Mouse (Mus musculus) stomach, embryonic 15.5 days (tissue): ENCODE results near the gene Igf2bp1. TPM values are rescaled to one million over a fixed set of nuclear protein-coding genes. Genes with fewer than 3 reads are reported as not detected.

Source experiments
- ATAC-seq: fragments of 200-750 bp; cut with Nextera tagmentation; 2 replicates; pipeline ENCODE4 v1.8.0; 2017; ENCODE audit warnings: low read depth, moderate number of reproducible peaks, moderate TSS enrichment; ENCODE audit not compliant: insufficient read depth, low FRiP score
- H3K27ac ChIP-seq: fragments of 300-500 bp; sonication (generic); 2 replicates; pipeline ENCODE4 v1.5.1; 2015; ENCODE audit warnings: mild to moderate bottlenecking, inconsistent platforms
- H3K27me3 ChIP-seq: fragments of 300-500 bp; sonication (generic); replicated peaks from 2 replicates; pipeline ENCODE4 v1.6.1; 2015; ENCODE audit warnings: inconsistent platforms
- H3K36me3 ChIP-seq: fragments of 300-500 bp; sonication (generic); 2 replicates; pipeline ENCODE4 v1.6.1; 2015; ENCODE audit warnings: inconsistent platforms
- H3K4me1 ChIP-seq: fragments of 300-500 bp; sonication (generic); 2 replicates; pipeline ENCODE4 v1.6.1; 2015; ENCODE audit warnings: inconsistent platforms
- H3K4me2 ChIP-seq: fragments of 300-500 bp; sonication (generic); 2 replicates; pipeline ENCODE4 v1.6.1; 2015; ENCODE audit warnings: mild to moderate bottlenecking, inconsistent platforms
- H3K4me3 ChIP-seq: fragments of 300-500 bp; sonication (generic); replicated peaks from 2 replicates; pipeline ENCODE4 v1.5.1; 2015; ENCODE audit warnings: inconsistent platforms
- H3K9ac ChIP-seq: fragments of 300-500 bp; sonication (generic); 2 replicates; pipeline ENCODE4 v1.6.1; 2015; ENCODE audit warnings: inconsistent platforms
- H3K9me3 ChIP-seq: fragments of 300-500 bp; sonication (generic); 2 replicates; pipeline ENCODE4 v1.6.1; 2016; ENCODE audit warnings: inconsistent platforms
- WGBS: fragments of 180-500 bp; shearing (Covaris S2); methylation state at CpG from one replicate; pipeline ENCODE4 v1.1.7; 2015; 5-methylcytosine and 5-hydroxymethylcytosine counted together
- polyA plus RNA-seq: library from polyadenylated mRNA; unstranded; fragments of >200 nt; fragmentation: Nextera tagmentation; extraction: Ambion mirVana; gene quantifications from 2 replicates; pipeline ENCODE4 v1.2.1, GENCODE M21; 2015

The Igf2bp1 gene
- polyA plus RNA-seq, 1 experiment from 2014 or later = 27.8 TPM

GRCm38 (mm10) chr11:95982475-95982874 is 23.3 kb downstream of the Igf2bp1 start:
- Histone ChIP-seq H3K4me3 (no peak overlapping the region), H3K27me3 (no peaks in the 10 kb centered on the region), H3K9me3 (no peaks in the 10 kb centered on the region), H3K27ac (0 out of 2 replicates have a peak overlapping the region, but pooled peaks have one; percentile 45), H3K4me2 (no peak overlapping the region), H3K9ac (no peak overlapping the region), H3K4me1 (peaks cover 22% of the 10 kb centered on the region), H3K36me3 (no peaks in the 10 kb centered on the region)
- WGBS = 38% methylated on average over 1 of the region's 1 CpGs
- ATAC-seq = peak; percentile 63; the same call in 1 of the 2 replicates

- no peak for ATAC-seq
- 67% methylated on average over 12 of the region's 12 CpGs for WGBS
- Histone ChIP-seq H3K4me3 (no peak overlapping the region), H3K27ac (no peak overlapping the region), H3K36me3 (peaks cover 1% of the 10 kb centered on the region; the same call in 1 of the 2 replicates), H3K9me3 (no peaks in the 10 kb centered on the region), H3K4me2 (0 out of 2 replicates have a peak overlapping the region, but pooled peaks have one; percentile 0), H3K9ac (no peak overlapping the region), H3K27me3 (no peaks in the 10 kb centered on the region), H3K4me1 (peaks cover 22% of the 10 kb centered on the region)
Measured at GRCm38 (mm10) chr11:95981804-95982203, 23.9 kb downstream of the Igf2bp1 start.

GRCm38 (mm10) chr11:95980762-95981418 is 24.9 kb downstream of the Igf2bp1 start:
- Histone ChIP-seq H3K9ac (no peak overlapping the region), H3K27ac (no peak overlapping the region), H3K4me3 (no peak overlapping the region), H3K36me3 (peaks cover 9% of the 10 kb centered on the region), H3K4me1 (peaks cover 22% of the 10 kb centered on the region), H3K9me3 (no peaks in the 10 kb centered on the region), H3K27me3 (no peaks in the 10 kb centered on the region), H3K4me2 (no peak overlapping the region)
- ATAC-seq = 0 out of 2 replicates have a peak, but pooled peaks have one; percentile 15
- 74% methylated on average over 8 of the region's 8 CpGs for WGBS

GRCm38 (mm10) chr11:95978487-95978886 is 27.3 kb downstream of the Igf2bp1 start:
- Histone ChIP-seq H3K9ac (no peak overlapping the region), H3K27ac (no peak overlapping the region), H3K4me3 (no peak overlapping the region), H3K4me1 (peaks cover 15% of the 10 kb centered on the region), H3K36me3 (peaks cover 25% of the 10 kb centered on the region), H3K4me2 (no peak overlapping the region), H3K27me3 (no peaks in the 10 kb centered on the region), H3K9me3 (no peaks in the 10 kb centered on the region)
- 76% methylated on average over 3 of the region's 3 CpGs for WGBS
- ATAC-seq = no peak

- H3K4me3 ChIP-seq = no peak overlapping the region
- H3K4me2 ChIP-seq = no peak overlapping the region
- H3K27me3 ChIP-seq = no peaks in the 10 kb centered on the region
- peaks cover 2% of the 10 kb centered on the region; the same call in 1 of the 2 replicates for H3K4me1 ChIP-seq
- no peak overlapping the region for H3K9ac ChIP-seq
- H3K9me3 ChIP-seq = no peaks in the 10 kb centered on the region
- 90% methylated on average over 2 of the region's 2 CpGs for WGBS
- H3K36me3 ChIP-seq = peaks cover 32% of the 10 kb centered on the region
- no peak overlapping the region for H3K27ac ChIP-seq
- ATAC-seq = no peak
Measured at GRCm38 (mm10) chr11:95976290-95976689, 29.4 kb downstream of the Igf2bp1 start.

- H3K36me3 ChIP-seq = peaks cover 38% of the 10 kb centered on the region
- no peaks in the 10 kb centered on the region for H3K27me3 ChIP-seq
- no peaks in the 10 kb centered on the region for H3K9me3 ChIP-seq
- H3K9ac ChIP-seq = no peak overlapping the region
- no peak overlapping the region for H3K4me2 ChIP-seq
- WGBS = 91% methylated on average over 5 of the region's 5 CpGs
- no peaks in the 10 kb centered on the region for H3K4me1 ChIP-seq
- ATAC-seq = no peak
- H3K4me3 ChIP-seq = no peak overlapping the region
- no peak overlapping the region for H3K27ac ChIP-seq
Measured at GRCm38 (mm10) chr11:95975694-95976093, 30.0 kb downstream of the Igf2bp1 start.

GRCm38 (mm10) chr11:95973187-95973586 is 32.6 kb downstream of the Igf2bp1 start:
- peaks cover 63% of the 10 kb centered on the region for H3K36me3 ChIP-seq
- no peak overlapping the region for H3K27ac ChIP-seq
- 63% methylated on average over 6 of the region's 6 CpGs for WGBS
- no peak overlapping the region for H3K4me2 ChIP-seq
- H3K9ac ChIP-seq = no peak overlapping the region
- H3K4me3 ChIP-seq = no peak overlapping the region
- no peaks in the 10 kb centered on the region for H3K27me3 ChIP-seq
- ATAC-seq = no peak
- H3K9me3 ChIP-seq = no peaks in the 10 kb centered on the region
- H3K4me1 ChIP-seq = no peaks in the 10 kb centered on the region

- ATAC-seq = no peak
- H3K4me1 ChIP-seq = no peaks in the 10 kb centered on the region
- no peak overlapping the region for H3K4me2 ChIP-seq
- no peaks in the 10 kb centered on the region for H3K9me3 ChIP-seq
- H3K9ac ChIP-seq = no peak overlapping the region
- no peaks in the 10 kb centered on the region for H3K27me3 ChIP-seq
- WGBS = 73% methylated on average over 7 of the region's 7 CpGs
- H3K4me3 ChIP-seq = no peak overlapping the region
- no peak overlapping the region for H3K27ac ChIP-seq
- H3K36me3 ChIP-seq = peaks cover 45% of the 10 kb centered on the region
Measured at GRCm38 (mm10) chr11:95963304-95963703, 42.4 kb downstream of the Igf2bp1 start.

- ATAC-seq = no peak
- Histone ChIP-seq H3K36me3 (peaks cover 15% of the 10 kb centered on the region), H3K4me1 (no peaks in the 10 kb centered on the region), H3K4me3 (no peak overlapping the region), H3K4me2 (no peak overlapping the region), H3K9me3 (no peaks in the 10 kb centered on the region), H3K27me3 (no peaks in the 10 kb centered on the region), H3K27ac (no peak overlapping the region), H3K9ac (no peak overlapping the region)
- WGBS = 73% methylated on average over 6 of the region's 6 CpGs
Measured at GRCm38 (mm10) chr11:95959152-95959551, 46.6 kb downstream of the Igf2bp1 start.

GRCm38 (mm10) chr11:95958251-95958650 is 47.5 kb downstream of the Igf2bp1 start:
- no peaks in the 10 kb centered on the region for H3K4me1 ChIP-seq
- H3K27ac ChIP-seq = no peak overlapping the region
- 72% methylated on average over 9 of the region's 9 CpGs for whole genome bisulfite sequencing
- H3K9me3 ChIP-seq = no peaks in the 10 kb centered on the region
- no peak for ATAC-seq
- H3K9ac ChIP-seq = no peak overlapping the region
- H3K36me3 ChIP-seq = peaks cover 9% of the 10 kb centered on the region
- H3K4me2 ChIP-seq = no peak overlapping the region
- no peak overlapping the region for H3K4me3 ChIP-seq
- no peaks in the 10 kb centered on the region for H3K27me3 ChIP-seq

GRCm38 (mm10) chr11:95957407-95957806 is 48.3 kb downstream of the Igf2bp1 start:
- no peaks in the 10 kb centered on the region for H3K4me1 ChIP-seq
- no peak overlapping the region for H3K9ac ChIP-seq
- peak overlapping the region; percentile 12; the same call in 1 of the 2 replicates for H3K4me3 ChIP-seq
- 57% methylated on average over 7 of the region's 7 CpGs for WGBS
- H3K27ac ChIP-seq = no peak overlapping the region
- H3K9me3 ChIP-seq = no peaks in the 10 kb centered on the region
- no peak overlapping the region for H3K4me2 ChIP-seq
- H3K27me3 ChIP-seq = no peaks in the 10 kb centered on the region
- H3K36me3 ChIP-seq = 0 out of 2 replicates have a peak, but pooled peaks cover 6% of the 10 kb centered on the region
- no peak for ATAC-seq

GRCm38 (mm10) chr11:95953313-95953712 is 52.4 kb downstream of the Igf2bp1 start:
- no peak overlapping the region for H3K9ac ChIP-seq
- H3K4me3 ChIP-seq = no peak overlapping the region
- ATAC-seq = no peak
- H3K4me2 ChIP-seq = no peak overlapping the region
- 87% methylated on average over 5 of the region's 5 CpGs for WGBS
- H3K36me3 ChIP-seq = no peaks in the 10 kb centered on the region
- H3K9me3 ChIP-seq = no peaks in the 10 kb centered on the region
- H3K4me1 ChIP-seq = no peaks in the 10 kb centered on the region
- no peak overlapping the region for H3K27ac ChIP-seq
- no peaks in the 10 kb centered on the region for H3K27me3 ChIP-seq
